Mouse (Mus musculus) stomach, postnatal 0 days (tissue): ENCODE data around the gene Rorc. TPM values are rescaled to one million over a fixed set of nuclear protein-coding genes. Genes with fewer than 3 reads are reported as not detected.

Experiments used
- ATAC-seq: fragments of 200-750 bp; cut with Nextera tagmentation; 2 replicates; pipeline ENCODE4 v1.8.0; 2017; ENCODE audit not compliant: low FRiP score, low TSS enrichment
- DNase-seq: peaks from one replicate; pipeline ENCODE4 v3.0.0-alpha.2; 2016; ENCODE audit warnings: low spot score
- H3K27ac ChIP-seq: fragments of 300-500 bp; sonication (generic); replicated peaks from 2 replicates; pipeline ENCODE4 v1.5.1; 2014; ENCODE audit warnings: mild to moderate bottlenecking, control low read depth
- H3K27me3 ChIP-seq: fragments of 300-500 bp; sonication (generic); 2 replicates; pipeline ENCODE4 v1.6.1; 2014; ENCODE audit warnings: low read length; ENCODE audit not compliant: control insufficient read depth, insufficient read depth
- H3K36me3 ChIP-seq: fragments of 300-500 bp; sonication (generic); 2 replicates; pipeline ENCODE4 v1.6.1; 2014; ENCODE audit warnings: low read length, mixed read lengths; ENCODE audit not compliant: control insufficient read depth, insufficient read depth
- H3K4me1 ChIP-seq: fragments of 300-500 bp; sonication (generic); replicated peaks from 2 replicates; pipeline ENCODE4 v1.6.1; 2014; ENCODE audit warnings: antibody characterized with exemption; ENCODE audit not compliant: control insufficient read depth, insufficient read depth
- H3K4me2 ChIP-seq: fragments of 300-500 bp; sonication (generic); replicated peaks from 2 replicates; pipeline ENCODE4 v1.6.1; 2014; ENCODE audit warnings: low read depth, mild to moderate bottlenecking, control low read depth, moderate library complexity
- H3K4me3 ChIP-seq: fragments of 300-500 bp; sonication (generic); 2 replicates; pipeline ENCODE4 v1.5.1; 2014; ENCODE audit warnings: low read depth, low read length, control low read depth
- H3K9ac ChIP-seq: fragments of 300-500 bp; sonication (generic); 2 replicates; pipeline ENCODE4 v1.6.1; 2014; ENCODE audit warnings: mild to moderate bottlenecking, low read length, control low read depth, mixed read lengths
- H3K9me3 ChIP-seq: fragments of 300-500 bp; sonication (generic); 2 replicates; pipeline ENCODE4 v1.6.1; 2016; ENCODE audit warnings: low read length; ENCODE audit not compliant: control insufficient read depth
- CTCF ChIP-seq: IDR thresholded peaks from 2 replicates; pipeline ENCODE4 v1.5.1; 2016; ENCODE audit warnings: antibody characterized with exemption, low read depth, mild to moderate bottlenecking, moderate library complexity
- EP300 ChIP-seq: optimal IDR thresholded peaks from 2 replicates; pipeline ENCODE3; 2016; ENCODE audit warnings: antibody characterized with exemption
- WGBS: fragments of 180-500 bp; shearing (Covaris S2); extraction: QIAGEN DNeasy Blood & Tissue Kit; methylation state at CpG from one replicate; pipeline ENCODE4 v1.1.7; 2014; 5-methylcytosine and 5-hydroxymethylcytosine counted together
- polyA plus RNA-seq: library from polyadenylated mRNA; unstranded; fragments of >200 nt; fragmentation: Nextera tagmentation; extraction: Ambion mirVana; gene quantifications from 2 replicates; pipeline ENCODE4 v1.2.1, GENCODE M21; 2015

The Rorc gene
- polyA plus RNA-seq, 1 experiment from 2014 or later = 7.5 TPM

DNA sequence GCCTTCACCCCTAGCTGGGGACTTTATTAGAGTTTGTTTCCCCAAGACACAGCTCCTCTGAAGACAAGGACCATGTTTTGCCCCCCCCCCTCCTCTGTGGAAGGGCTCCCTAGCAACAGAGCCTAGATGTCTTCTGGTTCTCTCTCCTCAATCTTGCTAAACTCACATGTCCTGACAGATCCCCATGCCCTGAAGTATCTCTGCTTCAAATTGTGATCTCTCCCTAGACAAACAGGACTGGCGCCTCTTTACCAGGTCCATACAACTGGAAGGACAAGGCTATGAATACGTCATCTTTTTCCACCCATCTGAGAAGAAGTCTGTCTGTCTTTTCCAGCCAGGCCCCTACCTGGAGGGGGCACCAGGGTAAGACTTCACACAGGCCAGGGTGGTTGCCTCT lies 28.4 kb upstream of the Rorc start:
- 59% methylated on average over 2 of the region's 2 CpGs for WGBS
- H3K36me3 ChIP-seq = no peaks in the 10 kb centered on the region
- no peak for TF ChIP-seq CTCF
- no peak for TF ChIP-seq EP300
- H3K4me2 ChIP-seq = no peak overlapping the region
- H3K4me3 ChIP-seq = no peak overlapping the region
- H3K4me1 ChIP-seq = no peaks in the 10 kb centered on the region
- peak overlapping the region; percentile 24; the same call in 1 of the 2 replicates for H3K27ac ChIP-seq
- DNase-seq (no peak), ATAC-seq (no peak)
- H3K9me3 ChIP-seq = no peaks in the 10 kb centered on the region
- H3K27me3 ChIP-seq = no peaks in the 10 kb centered on the region
- H3K9ac ChIP-seq = no peak overlapping the region

DNA sequence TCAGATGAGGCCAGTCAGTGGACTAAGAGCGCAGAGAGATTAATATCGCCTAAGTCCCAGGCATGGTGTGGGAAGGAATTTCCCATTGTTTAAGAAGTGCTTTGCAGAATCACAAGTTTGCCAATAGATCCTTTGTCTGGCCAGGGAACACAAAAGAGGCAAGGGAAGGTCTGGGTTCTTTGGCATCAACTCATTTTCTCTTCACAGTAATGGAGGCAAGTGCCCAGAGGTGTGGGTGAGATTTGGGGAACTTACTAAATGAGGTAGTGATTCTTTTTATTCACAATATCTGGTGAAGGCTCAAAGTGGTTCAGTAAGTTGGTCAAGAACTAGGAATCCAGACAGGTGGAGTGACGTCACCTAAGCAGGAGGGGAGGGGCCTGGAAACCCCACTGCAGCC lies 27.7 kb upstream of the Rorc start:
- 59% methylated on average over 3 of the region's 3 CpGs for WGBS
- no peaks in the 10 kb centered on the region for H3K4me1 ChIP-seq
- no peak overlapping the region for H3K4me2 ChIP-seq
- no peaks in the 10 kb centered on the region for H3K27me3 ChIP-seq
- ATAC-seq (no peak), DNase-seq (no peak)
- no peaks in the 10 kb centered on the region for H3K9me3 ChIP-seq
- H3K27ac ChIP-seq = no peak overlapping the region
- no peak for TF ChIP-seq CTCF
- TF ChIP-seq EP300 = no peak
- H3K9ac ChIP-seq = no peak overlapping the region
- H3K4me3 ChIP-seq = no peak overlapping the region
- H3K36me3 ChIP-seq = no peaks in the 10 kb centered on the region

DNA sequence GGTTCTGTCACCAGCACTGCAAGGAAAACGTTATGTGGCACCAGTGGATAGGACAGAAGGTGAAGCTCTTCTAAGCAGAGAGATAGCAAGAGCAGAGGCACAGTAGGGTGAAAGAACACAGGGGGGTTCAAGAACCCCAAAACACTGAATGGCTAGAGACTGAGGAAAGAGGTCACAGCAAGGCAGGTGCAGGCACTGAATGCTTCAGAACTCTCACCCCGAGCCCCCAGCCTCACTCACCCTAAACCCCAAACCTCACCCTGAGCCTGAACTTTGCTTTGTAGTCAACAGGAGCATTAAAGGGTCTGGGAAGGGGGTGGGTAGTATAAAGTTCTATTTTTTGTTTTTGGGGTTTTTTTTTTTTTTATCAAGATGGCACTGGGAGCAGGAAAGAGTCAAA lies 24.4 kb upstream of the Rorc start:
- no peak overlapping the region for H3K9ac ChIP-seq

DNA sequence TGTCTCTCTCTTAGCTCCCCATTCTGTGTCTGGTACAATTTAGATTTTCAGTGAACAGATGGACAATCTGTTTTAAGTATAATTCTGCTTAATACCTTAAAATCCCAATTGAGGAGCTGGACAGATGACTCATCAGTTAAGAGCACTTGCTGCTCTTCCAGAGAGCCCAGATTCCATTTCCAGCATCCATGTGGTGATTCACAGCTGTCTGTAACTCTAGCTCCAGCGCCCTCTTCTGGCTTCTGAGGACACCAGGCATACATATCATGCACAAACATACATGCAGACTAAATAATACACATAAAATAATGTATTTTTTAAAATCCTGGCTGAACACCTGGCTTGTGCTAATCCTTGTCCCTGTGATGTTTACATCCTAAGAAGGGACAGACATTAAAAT lies 11.8 kb upstream of the Rorc start:
- no peak for TF ChIP-seq EP300
- TF ChIP-seq CTCF = peak; percentile 71
- no peaks in the 10 kb centered on the region for H3K27me3 ChIP-seq
- DNase-seq = peak; percentile 41
- WGBS = 3% methylated on average over 1 of the region's 1 CpGs
- peaks cover 3% of the 10 kb centered on the region for H3K4me1 ChIP-seq
- H3K4me3 ChIP-seq = no peak overlapping the region
- no peak overlapping the region for H3K9ac ChIP-seq
- H3K27ac ChIP-seq = no peak overlapping the region
- H3K4me2 ChIP-seq = no peak overlapping the region; the same call in 1 of the 2 replicates
- no peaks in the 10 kb centered on the region for H3K9me3 ChIP-seq
- H3K36me3 ChIP-seq = no peaks in the 10 kb centered on the region
- no peak for ATAC-seq

More for the DNA sequence above, 24.4 kb upstream of the Rorc start:
- Histone ChIP-seq H3K4me3 (no peak overlapping the region), H3K9me3 (no peaks in the 10 kb centered on the region), H3K4me1 (no peaks in the 10 kb centered on the region), H3K4me2 (no peak overlapping the region), H3K27ac (no peak overlapping the region), H3K36me3 (no peaks in the 10 kb centered on the region), H3K27me3 (no peaks in the 10 kb centered on the region)
- 74% methylated on average over 2 of the region's 2 CpGs for whole genome bisulfite sequencing
- no peak for TF ChIP-seq CTCF
- TF ChIP-seq EP300 = no peak
- DNase-seq = no peak
- no peak for ATAC-seq

DNA sequence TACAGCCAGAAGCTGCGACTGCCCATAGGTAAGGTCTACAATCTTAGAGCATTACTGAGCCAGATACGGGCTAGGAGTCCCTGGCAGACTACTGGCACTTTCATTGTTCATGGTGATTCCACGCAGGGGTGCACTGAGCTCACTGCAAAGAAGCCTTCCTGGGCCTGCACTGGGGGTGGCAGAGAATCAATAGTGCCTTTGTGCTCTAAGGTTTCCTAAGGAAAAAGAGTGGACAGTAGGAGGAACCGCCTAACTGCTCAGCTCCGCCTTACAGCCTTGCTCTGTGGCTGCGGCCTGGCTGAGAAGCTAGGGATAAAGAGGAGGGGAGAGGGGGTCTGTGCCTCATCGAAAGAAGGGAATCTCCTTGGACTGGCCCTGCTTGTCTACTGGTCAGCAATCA lies 10.5 kb upstream of the Rorc start, which contains the start of gene C2cd4d:
Gene C2cd4d, plus strand, starts transcription at position 301 of the 400 bp plus-strand sequence.
- peak; percentile 30; the same call in 1 of the 2 replicates for ATAC-seq
- H3K27me3 ChIP-seq = no peaks in the 10 kb centered on the region
- no peaks in the 10 kb centered on the region for H3K9me3 ChIP-seq
- H3K9ac ChIP-seq = peak within 1 kb of the TSS; percentile 82
- 0 out of 2 replicates have a peak within 1 kb of the TSS, but pooled peaks have one; percentile 24 for H3K27ac ChIP-seq
- peak; percentile 32 for DNase-seq
- peak within 1 kb of the TSS; percentile 86 for H3K4me2 ChIP-seq
- TF ChIP-seq EP300 (no peak), CTCF (no peak)
- peaks cover 3% of the 10 kb centered on the region for H3K4me1 ChIP-seq
- no peaks in the 10 kb centered on the region for H3K36me3 ChIP-seq
- 61% methylated on average over 7 of the region's 7 CpGs for WGBS
- H3K4me3 ChIP-seq = peak within 1 kb of the TSS; percentile 47

DNA sequence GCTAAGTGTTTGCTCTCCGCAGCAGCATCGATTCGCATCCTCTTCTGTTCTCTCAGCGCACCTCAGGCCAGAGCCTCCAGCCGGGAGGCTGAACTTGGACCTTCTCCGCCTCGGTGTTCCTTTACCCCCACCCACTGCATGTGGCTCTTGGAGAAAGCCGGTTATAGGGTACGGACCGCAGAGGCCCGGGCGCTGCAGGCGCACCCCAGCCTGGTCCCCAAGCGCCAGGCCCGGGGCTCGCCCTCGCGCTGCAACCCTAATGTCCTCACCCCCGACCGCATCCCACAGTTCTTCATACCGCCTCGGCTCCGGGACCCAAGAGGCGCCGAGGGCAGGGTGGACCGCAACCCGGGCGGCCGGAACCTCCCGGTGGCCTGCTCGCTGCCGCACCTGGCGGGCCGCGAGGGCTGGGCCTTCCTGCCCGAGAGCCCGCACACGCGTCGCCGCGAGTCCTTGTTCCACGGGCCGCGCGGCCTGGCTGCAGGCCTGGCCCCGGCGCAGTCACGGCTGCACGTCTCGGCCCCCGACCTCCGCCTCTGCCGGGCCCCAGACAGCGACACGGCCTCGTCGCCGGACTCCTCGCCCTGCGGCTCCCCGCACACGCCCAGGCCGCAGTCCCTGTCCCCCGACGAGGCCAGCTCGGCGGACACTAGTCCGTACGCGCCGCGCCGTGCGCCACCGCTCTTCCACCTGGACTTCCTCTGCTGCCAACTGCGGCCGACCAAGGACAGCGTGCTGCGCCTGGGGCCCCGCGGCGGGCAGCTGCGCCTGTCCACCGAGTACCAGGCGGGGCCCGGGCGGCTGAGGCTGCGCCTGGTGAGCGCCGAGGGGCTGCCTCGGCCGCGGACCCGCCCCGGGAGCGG lies 9.1 kb upstream of the Rorc start:
- no peaks in the 10 kb centered on the region for H3K27me3 ChIP-seq
- H3K9ac ChIP-seq = peak overlapping the region; percentile 82
- WGBS = 6% methylated on average over 96 of the region's 97 CpGs
- peak; percentile 25 for ATAC-seq
- H3K27ac ChIP-seq = peak overlapping the region; percentile 56
- TF ChIP-seq CTCF (no peak), EP300 (no peak)
- peaks cover 3% of the 10 kb centered on the region for H3K4me1 ChIP-seq
- peak overlapping the region; percentile 86 for H3K4me2 ChIP-seq
- no peaks in the 10 kb centered on the region for H3K9me3 ChIP-seq
- H3K4me3 ChIP-seq = peak overlapping the region; percentile 47
- peak; percentile 67 for DNase-seq
- no peaks in the 10 kb centered on the region for H3K36me3 ChIP-seq
